Mouse (Mus musculus) olfactory bulb, adult 2 months (tissue): ENCODE data around the gene Tex10.

ENCODE experiments used
- CTCF ChIP-seq: fragments of 200-500 bp; IDR thresholded peaks from 2 replicates; pipeline ENCODE4 v1.5.1; 2012; ENCODE audit warnings: low read depth, mild to moderate bottlenecking, low read length, moderate library complexity; ENCODE audit not compliant: insufficient read depth
- POLR2A ChIP-seq: fragments of 200-500 bp; IDR thresholded peaks from 2 replicates; pipeline ENCODE4 v1.6.1; 2012; ENCODE audit warnings: mild to moderate bottlenecking, low read depth, low read length, moderate library complexity; ENCODE audit not compliant: insufficient read depth

GRCm38 (mm10) chr4:48428054-48428453 lies 45.2 kb downstream of the Tex10 start:
- TF ChIP-seq POLR2A, result no peak
- TF ChIP-seq CTCF, result no peak
